Comparison of ENCODE assay signal across 23 mouse cellular contexts in genomic region chr5:83054819-83055218, GRCm38 (mm10).
DNase-seq lines count a peak whose midpoint lies in the region; ATAC-seq and TF ChIP-seq lines count a peak whose summit lies in the region.
"Had no signal": no experiment of that assay in that cellular context is flagged by ENCODE, and none has a peak within 500 bp of the region (broad histone marks: within the 10 kb centered on the region; RNA-seq: fewer than 3 reads in every experiment).

No protein-coding gene starts in this region.

- no peak for TF ChIP-seq POLR2A in embryonic fibroblast, embryonic 13.5 days (IDR thresholded peaks at IDR 0.05; ENCODE audit: low read depth, low read length)

- no peak overlapping the region for H3K9ac ChIP-seq in heart, postnatal 0 days (replicated peaks; ENCODE audit: low read depth, low read length)
- no peak overlapping the region for H3K9ac ChIP-seq in neural tube, embryonic 15.5 days (replicated peaks)
- H3K9ac ChIP-seq: forebrain, postnatal 0 days; hindbrain, embryonic 15.5 days; intestine, embryonic 15.5 days; kidney, embryonic 15.5 days; liver, embryonic 14.5 days; lung, embryonic 15.5 days; midbrain, embryonic 12.5 days; neural tube, embryonic 13.5 days had no signal

- no peaks in the 10 kb centered on the region for H3K9me3 ChIP-seq in heart, postnatal 0 days (replicated peaks; ENCODE audit: control insufficient read depth, low read length)
- no peaks in the 10 kb centered on the region for H3K9me3 ChIP-seq in heart, embryonic 10.5 days
- H3K9me3 ChIP-seq in neural tube, embryonic 15.5 days (replicated peaks), result no peaks in the 10 kb centered on the region
- H3K9me3 ChIP-seq: hindbrain, embryonic 15.5 days; intestine, embryonic 15.5 days; kidney, embryonic 15.5 days; lung, embryonic 15.5 days; midbrain, embryonic 12.5 days; neural tube, embryonic 13.5 days had no signal

- no peak overlapping the region for H3K27ac ChIP-seq in heart, postnatal 0 days (ENCODE audit: low read depth)
- no peak overlapping the region for H3K27ac ChIP-seq in heart, embryonic 10.5 days
- peak overlapping the region; percentile 82 for H3K27ac ChIP-seq in embryonic fibroblast, embryonic 13.5 days (ENCODE audit: insufficient read depth, low read length)
- no peak overlapping the region for H3K27ac ChIP-seq in neural tube, embryonic 15.5 days (replicated peaks)
- H3K27ac ChIP-seq: heart, adult 2 months; hindbrain, embryonic 15.5 days; intestine, embryonic 15.5 days; kidney, embryonic 15.5 days; liver, embryonic 14.5 days; lung, embryonic 15.5 days; midbrain, embryonic 12.5 days; neural tube, embryonic 13.5 days had no signal

- H3K79me3 ChIP-seq in C2C12 (ENCODE audit: low read depth), result no peaks in the 10 kb centered on the region

- H3K36me3 ChIP-seq in heart, postnatal 0 days (replicated peaks; ENCODE audit: control insufficient read depth, insufficient read depth, low read length), result no peaks in the 10 kb centered on the region
- no peaks in the 10 kb centered on the region for H3K36me3 ChIP-seq in heart, embryonic 10.5 days
- H3K36me3 ChIP-seq in C2C12 (ENCODE audit: control insufficient read depth, insufficient read depth), result no peaks in the 10 kb centered on the region
- H3K36me3 ChIP-seq in neural tube, embryonic 15.5 days, result no peaks in the 10 kb centered on the region
- H3K36me3 ChIP-seq: hindbrain, embryonic 15.5 days; intestine, embryonic 15.5 days; kidney, embryonic 15.5 days; lung, embryonic 15.5 days; midbrain, embryonic 12.5 days; neural tube, embryonic 13.5 days had no signal

- no peak overlapping the region for H3K4me3 ChIP-seq in heart, postnatal 0 days (ENCODE audit: low read depth, low read length)
- no peak overlapping the region for H3K4me3 ChIP-seq in heart, embryonic 10.5 days
- no peak overlapping the region for H3K4me3 ChIP-seq in C2C12 (ENCODE audit: insufficient read depth, poor library complexity, severe bottlenecking)
- H3K4me3 ChIP-seq in embryonic fibroblast, embryonic 13.5 days (ENCODE audit: insufficient read depth, low read length), result no peak overlapping the region
- no peak overlapping the region for H3K4me3 ChIP-seq in neural tube, embryonic 15.5 days (replicated peaks)
- H3K4me3 ChIP-seq: heart, adult 2 months; hindbrain, embryonic 15.5 days; intestine, embryonic 15.5 days; kidney, embryonic 15.5 days; lung, embryonic 15.5 days; midbrain, embryonic 12.5 days; neural tube, embryonic 13.5 days had no signal

- no peaks in the 10 kb centered on the region for H3K27me3 ChIP-seq in heart, postnatal 0 days (ENCODE audit: control insufficient read depth, insufficient read depth, low read length)
- H3K27me3 ChIP-seq in heart, embryonic 10.5 days (ENCODE audit: insufficient read depth, poor library complexity, severe bottlenecking), result no peaks in the 10 kb centered on the region
- no peaks in the 10 kb centered on the region for H3K27me3 ChIP-seq in C2C12 (ENCODE audit: control insufficient read depth, insufficient read depth, insufficient read length)
- no peaks in the 10 kb centered on the region for H3K27me3 ChIP-seq in neural tube, embryonic 15.5 days (replicated peaks)
- H3K27me3 ChIP-seq: hindbrain, embryonic 15.5 days; intestine, embryonic 15.5 days; kidney, embryonic 15.5 days; lung, embryonic 15.5 days; midbrain, embryonic 12.5 days; neural tube, embryonic 13.5 days had no signal

- H3K4me2 ChIP-seq in heart, postnatal 0 days (ENCODE audit: low read depth, low read length), result no peak overlapping the region
- H3K4me2 ChIP-seq in neural tube, embryonic 15.5 days, result no peak overlapping the region
- H3K4me2 ChIP-seq: hindbrain, embryonic 15.5 days; intestine, embryonic 15.5 days; kidney, embryonic 15.5 days; lung, embryonic 15.5 days; midbrain, embryonic 12.5 days; neural tube, embryonic 13.5 days had no signal

- WGBS in heart, postnatal 0 days, result 61% methylated on average over 3 of the region's 3 CpGs
- WGBS in heart, embryonic 10.5 days, result 90% methylated on average over 3 of the region's 3 CpGs
- 85% methylated on average over 3 of the region's 3 CpGs for WGBS in neural tube, embryonic 15.5 days

- no peaks in the 10 kb centered on the region for H3K4me1 ChIP-seq in heart, postnatal 0 days (ENCODE audit: control insufficient read depth, insufficient read depth)
- H3K4me1 ChIP-seq in heart, embryonic 10.5 days, result no peaks in the 10 kb centered on the region
- no peaks in the 10 kb centered on the region; the same call in 1 of the 2 replicates for H3K4me1 ChIP-seq in embryonic fibroblast, embryonic 13.5 days (ENCODE audit: control insufficient read depth, insufficient read depth, low read length)
- H3K4me1 ChIP-seq in neural tube, embryonic 15.5 days, result no peaks in the 10 kb centered on the region
- H3K4me1 ChIP-seq: hindbrain, embryonic 15.5 days; intestine, embryonic 15.5 days; kidney, embryonic 15.5 days; lung, embryonic 15.5 days; midbrain, embryonic 12.5 days; neural tube, embryonic 13.5 days had no signal

- no peak for ATAC-seq in heart, postnatal 0 days (ENCODE audit: insufficient read depth, low read depth)
- no peak for ATAC-seq in neural tube, embryonic 15.5 days (ENCODE audit: low FRiP score)
- ATAC-seq: forebrain, postnatal 0 days; intestine, embryonic 15.5 days had no signal

- H3K79me2 ChIP-seq in C2C12 (ENCODE audit: control insufficient read depth, insufficient read depth), result no peaks in the 10 kb centered on the region

- intact Hi-C loops in left cerebral cortex, postnatal 36 days (cut with DNase I), result loop anchor here (10.0 kb wide), 1 partner anchor 320 kb away; no protein-coding TSS in a partner anchor

- no peak for TF ChIP-seq EP300 in heart, postnatal 0 days (IDR thresholded peaks at IDR 0.05; ENCODE audit: low read depth)

- peak; percentile 16 for DNase-seq in heart, postnatal 0 days (ENCODE audit: low spot score)
- DNase-seq in heart, embryonic 10.5 days (ENCODE audit: low spot score), result no peak
- DNase-seq in left cerebral cortex, postnatal 36 days (ENCODE audit: low spot score in 2 of 2), result peak; percentile 22 to 32
- no peak for DNase-seq in thymus, postnatal 25 days
- DNase-seq in cerebellum, adult 11 months, result no peak
- DNase-seq: adrenal gland, adult 8-10 months; embryo, embryonic 11 days; forebrain, postnatal 0 days; gastrocnemius, postnatal 25 days; kidney, postnatal 4 days; spleen, adult 18-20 months; thymus, postnatal 4 days had no signal

- no peak for TF ChIP-seq CTCF in heart, postnatal 0 days (IDR thresholded peaks at IDR 0.05; ENCODE audit: low read depth)
- TF ChIP-seq CTCF in C2C12 (IDR thresholded peaks at IDR 0.05; ENCODE audit: control insufficient read depth, insufficient read depth, insufficient read length), result no peak
- TF ChIP-seq CTCF in embryonic fibroblast, embryonic 13.5 days (IDR thresholded peaks at IDR 0.05; ENCODE audit: borderline replicate concordance, insufficient read depth, low read length), result no peak

- H3ac ChIP-seq in C2C12 (ENCODE audit: control insufficient read depth, insufficient read length, low read depth), result no peak overlapping the region

TF ChIP-seq in C2C12, 6 proteins besides CTCF, POLR2A, EP300 and RAD21:
- TF ChIP-seq FOSL1 (IDR thresholded peaks at IDR 0.05; ENCODE audit: insufficient read depth, low read length, poor library complexity, severe bottlenecking), result peak; percentile 17
- TF ChIP-seq MYOG (IDR thresholded peaks at IDR 0.05; ENCODE audit: control insufficient read depth, extremely low read depth, insufficient read length), result no peak
- peak; percentile 94 for TF ChIP-seq MYOD1 (IDR thresholded peaks at IDR 0.05; ENCODE audit: control insufficient read depth, insufficient read length, low read depth)
- no peak for TF ChIP-seq MAX (IDR thresholded peaks at IDR 0.05)
- TF ChIP-seq USF1 (IDR thresholded peaks at IDR 0.05; ENCODE audit: low read depth), result no peak
- peak; percentile 22 for TF ChIP-seq CEBPB (IDR thresholded peaks at IDR 0.05; ENCODE audit: low read depth)

Comparison
In these comparisons a context has a peak if more than half of its experiments do, and no peak if none do; other contexts are left out.
1. DNase-seq: peak in heart, postnatal 0 days (single experiment) and left cerebral cortex, postnatal 36 days (2 of 2); none in heart, embryonic 10.5 days (single experiment), thymus, postnatal 25 days (single experiment) and cerebellum, adult 11 months (single experiment).